Mouse (Mus musculus): ENCODE measurements around the gene Calcoco2. TPM values are rescaled to one million over a fixed set of nuclear protein-coding genes. Genes with fewer than 3 reads are reported as not detected.
A peak's percentile ranks its signal among the peaks of the same experiment; 100 is the strongest.

Calcoco2 gene
- total RNA-seq, 2 experiments from 2014 or later: not detected

DNA sequence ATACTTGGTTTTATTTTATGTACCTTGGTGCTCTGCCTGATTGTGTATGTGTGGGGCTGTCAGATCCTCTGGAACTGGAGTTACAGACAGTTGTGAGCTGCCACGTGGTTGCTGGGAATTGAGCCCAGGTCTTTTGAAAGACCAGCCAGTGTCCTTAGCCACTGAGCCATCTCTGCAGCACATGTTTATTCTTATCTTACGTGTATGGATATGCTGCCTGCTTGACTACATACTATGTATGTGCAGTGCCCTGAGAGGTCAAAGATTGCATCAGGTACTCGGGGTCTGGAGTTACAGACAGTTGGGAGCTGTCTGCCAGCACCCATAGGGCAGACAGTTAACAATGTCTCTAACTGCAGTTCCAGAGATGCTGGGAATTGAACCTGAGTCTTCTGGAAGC, 29.1 kb downstream of the Calcoco2 start:
- no peak for DNase-seq (ENCODE audit: low spot score in 2 of 2)

DNA sequence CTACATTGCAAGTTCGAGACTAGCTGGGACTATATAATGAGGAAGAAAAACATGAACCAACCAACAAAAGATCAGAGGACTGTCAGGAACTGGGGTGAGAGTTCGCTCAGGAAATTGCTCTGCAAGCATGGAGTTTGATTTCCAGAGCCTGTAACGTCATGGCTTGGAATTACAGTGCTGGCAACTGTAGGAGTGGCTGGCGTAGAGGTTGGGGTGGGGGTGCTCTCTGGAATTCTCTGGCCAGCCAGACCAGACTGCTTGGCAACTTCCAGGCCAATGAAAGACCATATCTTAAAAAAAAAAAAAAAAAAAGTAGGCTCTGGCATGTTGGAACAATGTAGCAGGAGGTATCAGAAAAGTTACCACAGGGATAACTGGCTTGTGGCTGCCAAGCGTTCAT, 31.0 kb downstream of the Calcoco2 start:
- DNase-seq (ENCODE audit: low spot score in 2 of 2): no peak

DNA sequence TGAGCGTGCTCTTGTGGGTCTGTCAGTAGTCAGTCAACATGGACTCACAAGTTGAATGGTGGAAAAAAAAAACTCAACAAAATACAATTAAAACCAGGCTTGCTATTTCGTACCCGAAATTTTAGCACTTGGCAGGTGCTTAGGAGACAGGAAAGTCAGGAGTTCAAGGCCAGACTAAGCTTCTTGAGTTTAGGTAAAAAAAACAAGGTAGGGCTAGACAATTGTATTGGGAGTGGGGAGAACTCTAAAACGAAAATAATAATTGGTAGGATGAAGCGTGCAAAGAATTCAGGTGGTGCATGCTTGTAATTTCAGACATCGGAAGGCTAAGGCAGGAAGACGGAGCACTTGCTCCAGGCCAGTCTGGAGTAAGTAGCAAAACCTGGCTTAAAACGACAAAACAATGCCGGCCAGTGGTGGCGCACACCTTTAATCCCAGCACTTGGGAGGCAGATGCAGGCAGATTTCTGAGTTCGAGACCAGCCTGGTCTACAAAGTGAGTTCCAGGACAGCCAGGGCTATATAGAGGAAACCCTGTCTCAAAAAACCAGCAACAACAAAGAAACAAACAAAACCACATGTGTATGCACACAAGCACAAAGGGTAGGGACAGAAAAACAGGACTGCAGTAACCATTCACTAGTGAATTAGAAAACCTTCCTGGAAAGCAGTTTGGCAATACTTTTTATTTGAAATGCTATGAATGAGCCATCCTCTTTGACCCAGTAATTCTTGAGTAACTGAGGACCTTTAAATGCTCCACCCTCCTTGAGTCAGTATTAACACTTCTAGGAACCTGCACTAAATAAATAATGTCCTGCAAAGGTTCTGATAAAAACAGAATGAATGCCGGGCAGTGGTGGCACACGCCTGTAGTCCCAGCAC, 35.3 kb downstream of the Calcoco2 start:
- DNase-seq (ENCODE audit: low spot score in 2 of 2): no peak

DNA sequence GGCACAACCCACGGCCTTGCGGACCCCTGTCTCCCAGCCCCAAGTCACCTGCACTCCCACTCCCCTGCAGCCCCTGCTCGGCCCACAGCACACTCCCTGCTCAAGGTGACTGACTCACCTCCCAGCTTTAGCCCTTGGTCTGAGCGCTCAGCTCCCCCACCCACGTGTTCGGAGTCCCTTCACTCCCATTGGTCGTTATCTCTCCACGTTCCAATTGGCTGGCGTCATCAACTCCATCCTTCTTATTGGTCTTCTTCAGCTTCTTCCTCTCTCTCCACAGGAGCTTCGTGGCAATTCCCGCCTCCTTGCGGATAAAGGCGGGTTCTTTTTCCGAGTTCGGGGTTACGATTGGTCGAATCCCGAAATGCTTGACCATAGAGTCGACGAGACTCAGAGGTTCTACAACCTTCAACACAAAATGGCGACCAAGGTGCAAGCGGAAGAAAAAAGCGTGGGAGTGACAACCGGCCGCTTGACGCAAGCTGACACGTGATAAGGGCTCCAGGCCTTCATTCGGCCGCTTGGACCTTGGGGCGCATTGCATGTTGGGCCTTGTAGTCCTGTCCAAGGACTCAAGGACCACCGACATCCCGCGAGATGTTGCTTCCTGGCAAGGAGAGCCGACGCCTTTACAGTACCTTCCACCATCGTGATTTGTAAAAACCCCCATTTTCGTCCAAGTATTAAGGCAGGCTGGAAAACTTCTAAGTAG, 36.1 kb downstream of the Calcoco2 start, which contains the start of gene Atp5g1:
Atp5g1 (minus strand) TSS at position 162 of the 712 bp plus-strand sequence.
- DNase-seq (ENCODE audit: low spot score in 2 of 2): peak; percentile 83 to 93

DNA sequence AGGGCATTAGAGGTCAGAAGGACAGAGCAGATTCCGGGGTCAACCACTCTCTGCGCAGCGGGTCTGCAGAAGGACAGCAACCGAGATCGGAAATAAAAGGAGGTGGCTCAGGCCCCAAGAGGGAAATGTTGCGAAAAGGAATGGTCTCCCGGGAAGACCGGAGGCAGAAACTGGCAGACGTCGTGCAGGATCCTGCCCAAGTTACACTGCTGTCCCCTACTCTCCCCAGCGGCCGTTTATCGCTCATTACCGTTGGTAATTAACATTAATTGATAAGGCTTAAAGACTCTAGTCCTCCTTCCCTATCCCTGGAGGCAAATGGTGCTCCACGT, 36.6 kb downstream of the Calcoco2 start:
- no peak for DNase-seq (ENCODE audit: low spot score in 2 of 2)

DNA sequence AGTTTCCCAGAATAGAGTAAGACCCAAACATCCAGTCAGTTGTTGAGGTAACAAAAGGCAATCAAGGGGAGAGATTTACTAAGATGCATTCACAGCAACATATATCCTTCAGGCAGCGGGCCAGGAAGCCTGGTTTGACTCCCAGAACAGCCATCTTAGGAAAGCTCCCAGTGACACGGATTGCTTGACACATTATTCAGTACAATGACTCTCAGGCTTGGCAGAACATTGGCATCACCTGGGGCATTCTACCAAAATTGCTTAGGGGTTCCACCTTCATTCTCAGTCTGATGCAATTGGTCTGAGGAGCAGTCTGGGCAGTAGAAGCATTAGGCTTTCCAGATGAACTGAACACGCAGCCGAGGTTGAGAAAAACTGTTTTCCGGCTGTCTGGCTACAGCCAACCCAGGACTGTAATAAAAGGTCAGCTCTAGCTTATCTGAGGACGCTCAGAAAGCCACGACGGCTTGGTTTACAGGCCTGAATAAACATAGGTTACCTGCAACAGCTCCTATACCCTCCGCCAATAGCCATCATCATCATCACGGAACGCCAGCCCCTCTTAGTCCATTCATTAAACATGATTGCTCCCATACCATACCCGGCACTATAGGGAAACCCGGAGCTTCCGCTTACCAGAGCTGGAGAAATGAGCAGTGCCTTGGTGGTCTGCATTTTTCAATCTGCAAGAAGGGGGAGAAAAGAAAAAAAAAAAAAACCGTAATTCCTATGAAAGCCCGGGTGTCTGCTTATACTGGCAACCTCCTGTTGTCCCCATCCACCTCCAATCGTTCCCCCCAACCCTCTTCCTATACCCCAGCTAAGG, 37.2 kb downstream of the Calcoco2 start:
- no peak for DNase-seq (ENCODE audit: low spot score in 2 of 2)

DNA sequence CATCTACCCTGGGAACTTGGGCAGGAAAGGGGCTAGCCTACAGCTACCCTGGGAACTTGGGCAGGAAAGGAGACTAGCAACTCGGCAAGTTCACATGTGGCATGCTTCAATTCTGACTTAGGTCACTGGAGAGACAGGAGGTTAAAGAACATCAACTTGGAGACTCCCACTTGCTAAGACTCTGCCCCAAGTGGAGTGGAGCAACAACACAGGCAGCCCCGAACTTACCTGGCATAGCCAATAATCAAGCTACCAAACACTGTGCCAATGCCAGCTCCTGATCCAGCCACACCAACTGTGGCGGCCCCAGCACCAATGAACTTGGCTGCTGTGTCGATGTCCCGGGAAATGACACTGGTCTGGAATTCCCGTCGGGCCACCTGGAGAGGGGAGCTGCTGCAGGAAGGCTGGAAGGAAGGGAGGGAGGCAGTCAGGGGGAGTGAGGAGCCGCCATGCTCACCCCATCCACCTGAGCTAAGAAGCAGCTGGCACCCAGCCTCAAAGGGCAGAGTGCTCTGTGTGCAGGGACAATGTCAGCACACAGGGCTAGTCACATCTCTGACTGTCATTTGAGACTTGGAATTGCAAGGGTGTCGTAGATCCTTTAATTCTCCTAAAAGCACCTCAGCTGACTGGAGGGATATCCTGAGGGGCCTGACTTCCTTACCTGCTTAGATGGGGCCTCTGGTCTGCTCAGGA, 38.3 kb downstream of the Calcoco2 start:
- DNase-seq (ENCODE audit: low spot score in 2 of 2): no peak

DNA sequence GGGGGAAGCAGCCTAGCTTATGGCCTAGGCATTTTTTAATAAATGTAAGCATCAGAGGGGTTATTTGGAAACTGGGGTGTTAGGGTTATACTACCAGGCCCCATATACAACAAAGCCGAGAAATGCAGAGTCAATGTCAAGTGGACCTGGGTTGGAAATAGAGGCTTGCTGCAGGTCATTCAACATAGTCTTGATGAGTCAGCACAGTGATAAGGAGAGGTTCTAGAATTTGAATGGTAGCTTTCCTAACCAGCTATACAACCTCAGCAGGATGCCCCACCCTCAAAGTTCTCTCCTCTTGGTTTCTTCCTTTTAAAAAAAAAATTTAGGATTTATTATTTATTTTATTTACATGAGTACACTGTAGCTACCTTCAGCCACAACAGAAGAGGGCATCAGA, 40.8 kb downstream of the Calcoco2 start:
- DNase-seq (ENCODE audit: low spot score in 2 of 2): no peak

DNA sequence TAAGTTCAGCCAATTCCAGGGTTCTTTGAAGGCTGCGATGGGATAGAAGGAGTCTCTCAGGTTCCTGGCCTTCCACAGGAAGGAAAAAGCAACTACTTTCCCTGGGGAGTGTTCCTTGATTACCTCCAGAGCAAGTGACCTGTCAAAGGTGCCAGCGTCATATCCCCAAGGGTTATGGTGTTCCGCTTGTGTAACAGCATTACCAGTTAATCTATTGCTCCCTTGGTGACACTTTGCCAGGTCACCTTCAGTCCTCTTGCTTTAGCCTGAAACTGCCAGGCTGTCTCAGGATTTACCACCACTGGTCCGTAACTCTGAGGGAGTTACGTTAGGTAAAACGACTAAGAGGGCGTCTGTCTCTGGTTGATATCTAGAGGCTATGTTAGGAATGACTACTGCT, 41.4 kb downstream of the Calcoco2 start:
- no peak for DNase-seq (ENCODE audit: low spot score in 2 of 2)

DNA sequence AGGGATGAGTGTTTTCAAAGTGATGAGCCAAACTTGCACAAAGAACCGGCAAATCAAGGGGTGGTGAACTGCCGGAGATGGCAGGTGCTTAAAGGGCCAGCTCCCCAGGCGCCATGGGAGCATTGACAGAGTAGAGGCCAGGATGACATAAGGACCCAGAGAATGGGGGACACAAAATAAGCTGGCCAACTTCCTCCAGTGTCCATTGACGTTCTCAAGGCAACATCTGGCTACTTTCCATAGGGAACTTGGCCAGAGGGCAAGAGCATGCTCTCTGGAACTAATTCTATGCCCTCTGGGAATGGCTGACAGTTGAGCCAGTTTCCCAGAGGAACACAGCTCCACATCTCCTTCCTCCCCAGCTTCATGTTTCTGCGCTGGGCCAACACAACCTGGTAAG, 43.5 kb downstream of the Calcoco2 start:
- no peak for DNase-seq (ENCODE audit: low spot score in 2 of 2)

DNA sequence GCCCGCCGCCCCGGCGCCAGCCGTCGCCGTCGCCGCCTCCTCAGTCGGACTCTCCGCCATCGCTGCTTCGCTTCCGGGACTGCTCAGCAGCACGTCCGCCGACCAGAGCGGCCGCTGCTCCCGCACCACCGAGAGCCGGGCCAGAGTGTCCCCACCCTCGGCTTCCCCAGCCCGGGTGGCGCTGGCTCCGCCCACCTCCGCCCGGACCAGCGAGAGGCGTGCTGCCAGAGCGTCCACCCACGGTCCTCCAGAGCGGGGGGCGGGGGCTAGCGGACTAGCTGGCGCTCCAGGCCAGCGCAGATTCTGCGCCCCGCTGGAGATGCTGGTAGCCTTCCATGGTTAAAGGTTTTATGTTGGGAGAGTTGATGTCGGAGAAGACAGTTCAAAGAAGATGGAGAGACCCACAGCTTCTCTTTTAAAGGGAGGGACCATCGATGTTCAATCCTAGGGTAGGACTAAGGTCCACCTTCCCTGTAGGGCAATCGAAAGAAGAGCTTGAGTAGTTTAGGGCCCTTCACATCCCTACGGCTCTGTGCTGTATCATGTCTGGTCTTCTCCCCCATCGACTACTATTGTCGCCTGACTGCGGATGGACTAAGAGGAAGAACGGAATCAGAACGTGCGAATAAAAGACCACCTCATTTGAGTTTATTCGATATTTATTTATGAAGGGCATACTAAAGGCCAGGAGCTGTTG, 46.4 kb downstream of the Calcoco2 start, which contains the start of gene Ube2z:
Ube2z (minus strand) TSS at position 174 of the 697 bp plus-strand sequence.
- peak; percentile 98 for DNase-seq (ENCODE audit: low spot score in 2 of 2)

DNA sequence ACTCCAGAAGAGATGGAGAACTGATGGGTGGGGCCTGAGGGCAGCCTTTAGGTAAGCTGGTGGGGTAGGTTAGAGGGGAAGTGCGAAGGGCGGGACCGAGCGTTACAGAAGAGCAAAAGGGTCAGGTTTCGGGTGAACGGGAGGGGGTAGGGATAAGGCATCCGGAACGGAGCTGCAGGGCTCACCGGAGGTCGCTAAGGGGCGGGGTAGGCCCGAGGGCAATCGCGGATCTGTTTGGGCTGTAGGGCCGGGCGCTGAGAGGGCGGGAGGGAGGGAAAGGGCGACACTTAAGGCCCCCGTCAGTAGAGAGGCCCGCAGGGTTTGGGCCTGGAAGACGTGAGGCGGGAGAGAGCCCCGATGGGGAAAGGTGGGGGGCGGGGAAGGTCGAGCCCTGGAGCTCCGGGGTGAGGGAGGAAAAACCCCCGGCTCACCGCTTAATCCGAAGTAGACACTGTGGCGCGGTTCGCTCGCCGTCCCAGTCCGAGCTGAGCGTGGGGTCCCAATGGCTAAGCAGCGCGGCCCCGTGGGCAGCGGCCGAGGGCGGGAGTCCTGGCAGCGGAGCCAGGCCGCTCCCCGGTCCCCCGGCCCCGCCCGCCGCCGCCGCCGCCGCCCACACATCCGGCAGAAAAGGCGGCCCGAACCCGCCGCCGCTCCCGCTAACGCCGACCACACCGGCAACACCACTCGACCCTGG, 47.1 kb downstream of the Calcoco2 start:
- DNase-seq (ENCODE audit: low spot score in 2 of 2): no peak

DNA sequence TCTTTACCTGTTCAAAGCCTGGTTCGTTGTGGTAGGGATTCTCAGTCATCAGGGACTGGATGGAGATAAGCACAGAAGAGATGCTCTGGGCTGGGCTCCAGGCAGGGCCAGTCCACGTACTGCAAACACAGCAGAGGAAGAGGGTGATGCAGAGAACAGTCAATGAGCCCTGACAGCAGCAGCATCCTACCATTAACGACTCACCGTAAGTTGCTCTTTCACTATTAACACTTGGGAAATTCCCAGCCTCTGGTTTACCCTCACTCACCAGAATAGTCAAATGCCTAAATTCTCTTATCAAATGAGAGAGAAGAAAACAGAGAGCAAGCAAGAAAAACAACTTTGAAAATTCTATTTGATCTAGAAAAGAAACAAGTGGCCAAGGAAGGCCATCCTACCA, 53.5 kb downstream of the Calcoco2 start:
- no peak for DNase-seq (ENCODE audit: low spot score in 2 of 2)

DNA sequence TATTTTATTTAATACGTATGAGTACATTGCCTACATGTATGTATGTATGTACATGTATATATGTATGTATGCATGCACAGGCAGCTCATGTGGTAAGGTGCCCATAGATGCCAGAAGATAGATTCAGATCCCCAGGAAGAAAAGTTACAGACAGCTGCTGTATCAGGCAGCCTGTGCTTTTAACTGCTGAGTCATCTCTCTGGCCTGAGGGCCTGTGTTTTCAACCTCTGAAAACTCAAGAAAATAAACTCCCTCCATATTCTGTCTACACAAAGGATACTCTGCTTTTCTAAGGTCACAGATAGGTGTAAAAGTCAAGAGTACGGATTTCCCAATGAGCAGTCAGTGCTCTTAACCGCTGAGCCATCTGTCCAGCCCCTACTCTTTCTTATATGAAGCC, 60.9 kb downstream of the Calcoco2 start:
- DNase-seq (ENCODE audit: low spot score in 2 of 2): no peak

DNA sequence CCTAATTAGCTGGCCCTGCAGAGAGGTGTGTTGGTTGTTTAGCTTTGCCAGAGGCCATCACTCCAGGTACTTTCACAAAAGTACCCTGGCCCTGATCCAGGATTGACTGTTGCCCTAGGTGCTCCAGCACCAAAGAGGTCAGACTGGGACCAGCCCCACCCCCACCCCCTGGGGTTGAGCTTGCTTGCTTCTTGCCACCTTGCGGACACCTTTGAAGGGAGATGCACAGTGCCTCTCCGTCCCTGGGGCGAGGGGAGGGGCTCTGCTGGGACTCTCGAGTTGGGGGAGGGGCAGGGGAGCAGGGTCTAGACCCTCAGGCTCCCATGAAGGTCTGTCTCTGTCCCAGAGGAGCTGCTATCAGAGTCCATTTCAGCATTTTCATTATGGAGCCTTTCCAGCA, 61.8 kb downstream of the Calcoco2 start:
- no peak for DNase-seq (ENCODE audit: low spot score in 2 of 2)

Other genes starting within 250 kb of the Calcoco2 start
- gene B4galnt2, start 197.1 kb downstream of the Calcoco2 start, total RNA-seq (2021): under 1 TPM in 1 of 2 experiments, not detected in 1; 0.28 TPM
- gene Igf2bp1, start 106.0 kb downstream of the Calcoco2 start, total RNA-seq (2021): 10 to 100 TPM; 19.4 to 27.3 TPM
- gene Gip, start 87.4 kb downstream of the Calcoco2 start, total RNA-seq (2021): not detected
- 10 to 100 TPM; 74.3 to 78.8 TPM for gene Snf8, start 77.1 kb downstream of the Calcoco2 start, total RNA-seq (2021)
- gene Ube2z, start 46.6 kb downstream of the Calcoco2 start, total RNA-seq (2021): 10 to 100 TPM; 54.9 to 57.8 TPM
- gene Atp5g1, start 36.3 kb downstream of the Calcoco2 start, total RNA-seq (2021): 100 to 1,000 TPM; 332 to 356 TPM
- not detected for gene Ttll6, start 21.8 kb upstream of the Calcoco2 start, total RNA-seq (2021)
- gene Hoxb13, start 82.4 kb upstream of the Calcoco2 start, total RNA-seq (2021): not detected
- 10 to 100 TPM; 86.0 to 93.6 TPM for gene Hoxb9, start 159.5 kb upstream of the Calcoco2 start, total RNA-seq (2021)
- gene Hoxb8, start 169.9 kb upstream of the Calcoco2 start, total RNA-seq (2021): 10 to 100 TPM; 58.4 to 61.2 TPM
- 10 to 100 TPM; 39.4 to 49.8 TPM for gene Hoxb7, start 174.7 kb upstream of the Calcoco2 start, total RNA-seq (2021)
- gene Hoxb6, start 180.5 kb upstream of the Calcoco2 start, total RNA-seq (2021): 10 to 100 TPM; 43.6 to 47.9 TPM
- 10 to 100 TPM; 26.5 to 27.8 TPM for gene Hoxb5, start 191.4 kb upstream of the Calcoco2 start, total RNA-seq (2021)
- gene Hoxb4, start 206.3 kb upstream of the Calcoco2 start, total RNA-seq (2021): 10 to 100 TPM; 19.8 to 22.0 TPM
- gene Hoxb3, start 211.4 kb upstream of the Calcoco2 start, total RNA-seq (2021): 10 to 100 TPM; 40.5 to 44.5 TPM
- gene Hoxb2, start 238.6 kb upstream of the Calcoco2 start, total RNA-seq (2021): 10 to 100 TPM; 21.0 to 26.0 TPM

Data from adrenal gland, postnatal 4 days (tissue).